Mouse (Mus musculus) embryonic fibroblast, embryonic 13.5 days (primary cell): ENCODE results near the gene Mapk6.

Experiments used
- CTCF ChIP-seq: IDR thresholded peaks from 2 replicates; pipeline ENCODE4 v1.5.1; 2011; ENCODE audit warnings: mild to moderate bottlenecking, control low read depth, low read length, moderate library complexity, borderline replicate concordance; ENCODE audit not compliant: insufficient read depth
- POLR2A ChIP-seq: IDR thresholded peaks from 2 replicates; pipeline ENCODE4 v1.6.1; 2011; ENCODE audit warnings: low read depth, mild to moderate bottlenecking, control low read depth, low read length, moderate library complexity

GRCm38 (mm10) chr9:75423683-75424082 is 13.9 kb upstream of the Mapk6 start:
- TF ChIP-seq CTCF, result no peak
- no peak for TF ChIP-seq POLR2A
